Mouse (Mus musculus): ENCODE results near the gene Plaa.

GRCm38 (mm10) chr4:94601395-94601794, 1.6 kb downstream of the Plaa start:
- TF ChIP-seq CTCF (IDR thresholded peaks at IDR 0.05; ENCODE audit: extremely low read depth, insufficient read depth, insufficient read length, insufficient replicate concordance): no peak
- no peak for TF ChIP-seq POLR2A (IDR thresholded peaks at IDR 0.05; ENCODE audit: low read depth, low read length)
